Mouse (Mus musculus): ENCODE measurements around the gene Ghdc. TPM values are rescaled to one million over a fixed set of nuclear protein-coding genes. Genes with fewer than 3 reads are reported as not detected.

Gene Ghdc
- total RNA-seq, 1 experiment from 2014 or later = 2.4 TPM

DNA sequence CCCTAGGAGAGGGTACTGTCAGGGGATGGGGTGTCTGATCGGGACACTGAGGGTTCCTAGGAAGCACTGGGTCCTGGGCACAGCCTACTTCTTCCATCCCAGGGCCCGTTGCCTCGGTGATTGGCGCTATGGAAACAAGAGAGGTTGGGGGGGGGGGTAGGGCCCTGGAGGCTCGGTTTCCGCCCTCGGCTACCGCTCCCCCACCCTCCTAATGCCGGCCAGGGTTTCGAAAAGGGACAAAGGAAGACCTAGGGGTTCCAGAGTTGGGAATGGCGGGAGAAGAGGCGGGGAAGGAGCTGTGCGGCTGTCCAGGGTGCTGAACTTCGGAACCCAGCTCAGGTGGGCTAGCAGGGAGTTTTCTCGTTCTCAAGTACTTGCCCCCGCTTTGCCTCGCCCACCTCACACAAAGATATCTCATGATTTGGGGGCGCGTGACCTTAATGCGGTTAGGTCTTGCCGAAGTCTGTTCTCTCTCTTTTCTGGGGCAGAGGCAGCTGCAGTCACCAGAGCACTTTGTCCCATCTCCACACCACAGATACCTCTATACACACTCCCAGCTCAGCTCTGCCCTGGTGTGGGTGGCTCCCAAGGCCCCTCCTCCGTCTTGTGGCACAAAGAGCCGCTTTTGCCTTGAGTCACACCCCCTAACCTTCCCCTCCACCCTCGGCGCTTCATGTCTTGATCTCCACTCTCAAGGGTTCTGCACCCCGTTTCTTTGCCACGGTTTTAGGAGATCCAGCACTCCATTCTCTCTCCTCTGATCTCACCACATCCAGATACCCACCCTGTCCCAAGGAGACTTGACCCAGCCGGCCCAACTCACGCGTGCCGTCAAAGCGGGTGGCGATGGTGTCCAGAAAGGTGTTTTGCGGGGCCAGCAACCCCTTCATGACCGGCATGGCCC, 11.8 kb downstream of the Ghdc start:
- 0 out of 4 replicates have a peak, but pooled peaks of 1 of the 2 experiments have one; percentile 10 for ATAC-seq (replicated peaks in 1 of 2; ENCODE audit: insufficient read depth in 1 of 2, low FRiP score in 2 of 2, low TSS enrichment in 1 of 2, low read depth in 1 of 2, poor library complexity in 2 of 2, severe bottlenecking in 2 of 2)

DNA sequence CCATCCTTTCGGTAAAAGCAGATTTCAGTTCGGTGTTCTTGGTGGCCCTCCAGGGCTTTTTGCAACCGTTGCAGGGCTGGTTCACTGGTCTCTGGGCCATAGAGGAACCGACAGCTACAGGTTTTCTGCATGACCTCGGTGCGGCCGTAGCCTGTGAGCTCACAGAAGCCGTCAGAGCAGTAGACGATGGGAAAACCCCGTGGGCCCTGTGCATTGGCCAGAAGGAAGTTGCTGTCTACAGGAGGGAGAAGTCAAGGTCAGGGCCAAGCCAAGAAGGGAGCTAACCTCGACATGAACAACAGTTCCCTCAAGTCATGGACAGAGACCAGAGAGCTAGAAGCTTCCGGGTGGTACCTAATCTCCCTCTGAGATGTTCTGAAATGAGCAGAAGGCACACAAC, 13.2 kb downstream of the Ghdc start:
- ATAC-seq (replicated peaks in 1 of 2; ENCODE audit: insufficient read depth in 1 of 2, low FRiP score in 2 of 2, low TSS enrichment in 1 of 2, low read depth in 1 of 2, poor library complexity in 2 of 2, severe bottlenecking in 2 of 2) = no peak

DNA sequence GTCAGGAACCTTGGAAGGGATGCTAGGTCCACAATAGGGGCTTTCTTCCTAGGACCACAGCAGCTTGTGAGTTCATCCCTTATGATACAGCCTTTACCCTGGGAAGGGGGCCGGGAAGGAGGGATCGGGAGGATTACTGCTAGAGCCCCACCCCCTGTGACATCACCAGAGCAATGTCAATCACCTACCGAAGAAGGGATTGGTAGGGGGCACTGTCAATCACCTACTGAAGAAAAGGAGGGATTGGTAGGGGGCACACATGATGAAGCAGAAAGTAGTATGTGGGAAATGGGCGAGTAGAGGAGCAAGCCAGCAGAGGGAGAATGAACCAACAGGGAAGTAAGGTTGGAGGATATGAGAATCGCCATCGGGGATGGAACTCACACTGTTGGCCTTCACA, 14.3 kb downstream of the Ghdc start:
- no peak for ATAC-seq (replicated peaks in 1 of 2; ENCODE audit: insufficient read depth in 1 of 2, low FRiP score in 2 of 2, low TSS enrichment in 1 of 2, low read depth in 1 of 2, poor library complexity in 2 of 2, severe bottlenecking in 2 of 2)

DNA sequence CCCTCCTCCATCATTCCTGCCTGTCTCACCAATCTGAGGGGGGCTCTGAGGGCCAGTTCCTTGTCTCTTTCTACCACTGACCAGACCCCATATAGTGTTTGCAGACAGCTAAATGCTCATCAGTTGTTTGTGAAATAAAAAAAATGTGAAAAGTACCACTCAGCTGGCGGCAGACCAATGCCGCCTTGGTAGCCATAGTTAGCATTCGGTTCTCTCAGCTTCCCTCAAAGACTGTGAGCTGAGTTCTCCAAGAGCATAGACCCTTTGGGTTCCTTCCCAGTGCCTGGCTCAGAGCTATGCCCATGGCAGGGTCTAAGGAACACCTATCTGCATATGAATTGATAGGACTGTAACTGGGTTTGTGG, 16.1 kb downstream of the Ghdc start:
- ATAC-seq (replicated peaks in 1 of 2; ENCODE audit: insufficient read depth in 1 of 2, low FRiP score in 2 of 2, low TSS enrichment in 1 of 2, low read depth in 1 of 2, poor library complexity in 2 of 2, severe bottlenecking in 2 of 2) = no peak

DNA sequence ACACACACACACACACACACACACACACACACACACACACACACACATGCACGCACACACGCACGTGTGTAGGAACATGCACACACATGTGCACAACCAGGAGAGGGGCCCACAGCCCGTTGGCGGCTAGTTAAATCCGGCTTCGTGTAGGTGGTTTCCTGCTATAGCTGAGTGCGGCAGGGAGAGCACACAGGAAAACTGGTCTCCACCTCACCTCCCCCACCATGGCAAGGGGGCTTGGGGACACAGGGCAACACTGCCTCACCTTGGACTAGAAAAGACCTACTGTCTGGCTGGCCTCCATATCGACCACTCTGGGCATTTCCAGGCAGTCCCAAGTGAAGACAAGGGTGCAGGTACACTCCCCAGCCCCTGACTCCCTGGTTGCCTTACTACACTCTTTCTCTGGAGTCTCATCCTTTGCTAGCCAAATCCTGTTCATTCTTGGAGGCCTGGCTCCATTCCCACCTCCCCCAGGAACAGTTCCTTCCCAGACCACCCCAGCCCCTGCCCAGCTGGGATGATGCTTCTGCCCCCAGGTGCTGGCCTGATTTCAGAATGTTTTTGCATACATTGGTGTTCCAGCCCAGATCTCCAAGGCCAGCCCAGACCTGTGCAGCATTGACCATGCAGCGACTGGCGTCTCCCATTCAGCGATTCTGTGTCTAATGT, 16.6 kb downstream of the Ghdc start:
- ATAC-seq (replicated peaks in 1 of 2; ENCODE audit: insufficient read depth in 1 of 2, low FRiP score in 2 of 2, low TSS enrichment in 1 of 2, low read depth in 1 of 2, poor library complexity in 2 of 2, severe bottlenecking in 2 of 2) = no peak

DNA sequence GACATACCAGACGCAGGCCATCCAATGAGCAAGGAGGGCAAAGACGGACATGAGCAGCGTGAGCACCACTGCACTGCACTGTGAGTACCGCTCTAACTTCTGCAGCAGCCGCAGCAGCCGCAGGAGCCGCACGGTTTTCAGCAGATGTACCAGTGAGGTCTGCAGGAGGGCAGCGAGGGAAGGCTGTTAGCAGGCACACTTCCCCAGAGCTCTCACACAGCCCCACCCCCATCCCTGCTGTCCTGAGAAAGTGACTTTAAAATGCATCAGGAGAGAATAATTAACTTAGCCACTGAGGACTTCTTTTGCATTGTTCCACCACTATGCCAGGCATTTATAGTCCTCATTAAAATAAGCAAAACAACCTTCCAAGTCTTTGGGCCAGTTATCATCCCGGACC, 18.5 kb downstream of the Ghdc start:
- no peak for ATAC-seq (replicated peaks in 1 of 2; ENCODE audit: insufficient read depth in 1 of 2, low FRiP score in 2 of 2, low TSS enrichment in 1 of 2, low read depth in 1 of 2, poor library complexity in 2 of 2, severe bottlenecking in 2 of 2)

DNA sequence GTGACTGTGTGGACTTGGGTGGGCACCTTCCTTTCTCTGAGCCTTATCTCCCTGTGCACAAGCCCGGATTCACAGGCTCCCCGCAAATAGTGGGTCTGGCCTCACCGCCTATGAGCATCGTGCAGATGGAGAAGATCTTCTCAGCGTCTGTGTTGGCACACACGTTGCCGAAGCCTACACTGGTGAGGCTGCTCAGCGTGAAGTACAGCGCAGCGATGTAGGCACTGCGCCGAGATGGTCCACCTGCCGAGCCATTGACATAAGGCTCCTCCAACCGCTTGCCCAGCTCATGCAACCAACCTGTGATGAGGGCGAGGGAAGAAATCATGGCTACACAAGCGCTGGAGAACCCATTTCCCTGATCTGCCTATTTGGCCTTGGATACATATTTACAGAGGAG, 20.6 kb downstream of the Ghdc start:
- no peak for ATAC-seq (replicated peaks in 1 of 2; ENCODE audit: insufficient read depth in 1 of 2, low FRiP score in 2 of 2, low TSS enrichment in 1 of 2, low read depth in 1 of 2, poor library complexity in 2 of 2, severe bottlenecking in 2 of 2)

DNA sequence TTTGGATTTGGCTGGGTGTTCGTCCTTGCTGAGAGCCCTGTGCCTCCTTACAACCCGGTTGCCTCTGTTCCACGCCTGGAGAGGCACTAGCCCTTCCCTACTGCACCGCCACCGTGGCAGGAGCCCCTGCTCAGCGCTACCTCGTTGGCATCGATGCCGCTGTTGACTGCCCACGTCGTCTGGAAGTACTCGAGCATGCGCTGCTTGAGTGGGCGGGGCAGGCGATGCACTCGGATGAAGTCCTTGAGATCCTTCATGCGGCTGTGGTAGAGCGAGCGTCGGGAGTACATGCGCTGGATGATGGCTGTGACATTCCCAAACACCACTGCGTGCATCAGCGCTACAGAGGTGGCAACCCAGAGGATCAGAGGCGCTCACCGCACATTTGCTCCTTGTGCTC, 21.3 kb downstream of the Ghdc start:
- ATAC-seq (replicated peaks in 1 of 2; ENCODE audit: insufficient read depth in 1 of 2, low FRiP score in 2 of 2, low TSS enrichment in 1 of 2, low read depth in 1 of 2, poor library complexity in 2 of 2, severe bottlenecking in 2 of 2) = no peak

DNA sequence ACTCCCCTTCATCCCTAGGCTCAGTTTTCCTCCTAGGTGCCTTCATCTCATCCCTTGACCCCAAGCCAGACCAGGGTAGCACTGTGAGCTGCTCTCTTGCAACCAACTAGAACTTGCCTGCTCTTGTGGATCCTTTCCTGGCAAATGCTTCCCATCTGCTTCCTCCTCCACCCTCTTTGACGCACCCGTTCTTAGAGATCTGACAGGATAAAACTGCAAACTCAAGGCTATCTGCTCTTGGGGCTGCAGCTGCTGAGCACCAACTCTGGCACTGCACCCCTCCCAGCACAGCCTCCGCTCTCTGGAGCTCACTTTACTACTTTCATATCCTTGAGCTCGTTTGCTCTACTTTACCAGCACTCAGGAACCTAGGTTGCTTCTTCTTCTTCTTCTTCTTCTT, 22.1 kb downstream of the Ghdc start:
- no peak for ATAC-seq (replicated peaks in 1 of 2; ENCODE audit: insufficient read depth in 1 of 2, low FRiP score in 2 of 2, low TSS enrichment in 1 of 2, low read depth in 1 of 2, poor library complexity in 2 of 2, severe bottlenecking in 2 of 2)

DNA sequence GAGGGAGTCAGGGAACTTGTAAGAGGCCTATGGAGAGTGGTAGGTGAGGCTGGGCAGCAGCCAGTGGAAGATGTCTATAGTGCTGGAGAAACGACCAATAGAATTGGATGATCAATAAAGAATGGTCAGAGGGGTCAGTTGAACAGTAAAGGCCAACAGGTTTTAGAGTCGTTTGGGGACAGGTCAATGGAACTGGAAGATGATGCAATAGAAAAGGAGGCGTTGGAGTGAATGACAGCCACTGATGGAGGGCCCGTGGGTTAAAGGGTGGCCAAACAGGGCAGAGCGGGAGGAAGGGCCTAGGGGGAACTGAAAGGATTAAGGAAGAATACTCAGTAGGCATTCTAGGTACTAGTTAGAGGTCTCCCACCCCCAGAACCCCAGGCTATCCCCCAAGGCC, 23.6 kb downstream of the Ghdc start:
- no peak for ATAC-seq (replicated peaks in 1 of 2; ENCODE audit: insufficient read depth in 1 of 2, low FRiP score in 2 of 2, low TSS enrichment in 1 of 2, low read depth in 1 of 2, poor library complexity in 2 of 2, severe bottlenecking in 2 of 2)

DNA sequence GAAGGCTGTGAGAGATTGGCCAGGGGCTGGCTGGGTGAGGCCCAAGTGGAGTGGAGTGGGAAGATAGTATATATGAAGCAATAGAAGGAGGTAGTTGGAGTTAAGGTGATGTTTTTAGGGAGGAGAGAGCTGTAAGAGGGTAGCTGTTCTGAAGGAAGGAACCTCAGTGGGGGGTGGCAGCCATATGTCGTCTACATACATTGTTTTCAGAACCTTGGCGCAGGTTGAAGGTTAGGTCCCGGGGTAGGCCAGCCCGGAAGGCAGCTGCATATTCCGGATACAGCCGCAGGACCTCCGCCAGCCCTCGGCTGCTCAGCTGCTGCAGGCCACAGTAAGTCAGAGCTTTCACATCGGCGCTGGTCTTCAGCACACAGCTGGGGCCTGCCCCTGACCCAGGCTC, 24.2 kb downstream of the Ghdc start:
- ATAC-seq (replicated peaks in 1 of 2; ENCODE audit: insufficient read depth in 1 of 2, low FRiP score in 2 of 2, low TSS enrichment in 1 of 2, low read depth in 1 of 2, poor library complexity in 2 of 2, severe bottlenecking in 2 of 2) = no peak

DNA sequence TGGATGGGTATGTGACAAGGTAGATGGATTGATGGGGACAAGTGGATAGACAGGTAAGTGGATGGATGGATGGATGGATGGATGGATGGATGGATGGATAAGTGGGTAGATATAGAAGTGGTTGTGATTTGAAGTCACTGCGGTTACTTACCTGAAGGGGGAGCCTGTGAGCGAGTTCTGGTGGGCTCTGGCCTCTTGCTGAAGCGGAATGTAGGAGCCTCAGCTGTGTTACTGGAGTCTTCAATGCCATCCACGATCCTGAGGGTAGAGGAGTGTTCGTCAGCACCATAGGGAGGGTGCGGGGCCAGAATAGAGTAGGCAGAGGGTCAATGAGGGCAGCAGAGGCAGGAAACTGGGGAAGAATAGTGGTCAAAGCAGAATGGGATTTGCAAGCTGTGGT, 25.7 kb downstream of the Ghdc start:
- peak; percentile 69 to 83; a peak in 3 of 4 replicates for ATAC-seq (replicated peaks in 1 of 2; ENCODE audit: insufficient read depth in 1 of 2, low FRiP score in 2 of 2, low TSS enrichment in 1 of 2, low read depth in 1 of 2, poor library complexity in 2 of 2, severe bottlenecking in 2 of 2)

DNA sequence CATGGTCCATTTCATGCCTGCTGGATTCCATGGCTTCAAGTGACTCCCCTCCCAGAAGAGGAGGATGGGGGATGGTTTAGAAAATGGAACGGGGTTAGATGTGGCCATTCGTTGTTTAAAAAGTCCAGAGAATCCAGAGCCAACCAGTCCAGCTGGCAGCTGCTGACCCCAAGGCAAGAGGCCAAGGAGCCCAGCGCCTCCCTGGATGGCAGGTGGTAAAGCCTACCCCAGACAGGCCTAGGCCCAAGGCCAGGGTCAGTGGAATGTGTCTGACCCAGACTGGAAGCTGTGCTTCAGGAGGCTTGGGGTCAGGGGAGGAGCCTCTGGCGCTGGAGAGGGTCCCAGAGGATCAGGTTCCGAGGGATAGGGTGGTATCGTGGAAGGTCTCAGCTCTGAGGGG, 29.4 kb downstream of the Ghdc start:
- no peak for ATAC-seq (replicated peaks in 1 of 2; ENCODE audit: insufficient read depth in 1 of 2, low FRiP score in 2 of 2, low TSS enrichment in 1 of 2, low read depth in 1 of 2, poor library complexity in 2 of 2, severe bottlenecking in 2 of 2)

DNA sequence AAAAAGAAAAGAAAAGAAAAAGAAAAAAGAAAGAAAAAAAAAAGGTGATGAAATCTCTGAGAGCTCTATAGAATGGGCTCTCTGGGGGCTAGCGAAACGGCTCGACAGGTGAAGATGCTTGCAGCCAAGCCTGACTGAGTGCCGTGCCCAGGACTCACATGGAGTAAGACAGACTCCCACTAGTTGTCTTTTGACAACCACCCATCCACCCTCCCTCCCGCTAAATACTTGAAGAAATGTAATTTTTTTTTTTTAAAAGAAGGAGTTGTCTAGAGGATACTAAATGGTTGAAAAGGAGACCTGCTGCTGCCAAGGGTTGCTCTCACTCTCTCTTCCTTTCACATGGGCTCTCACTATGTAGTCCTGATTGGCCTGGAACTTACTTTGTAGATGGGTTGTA, 32.0 kb downstream of the Ghdc start:
- ATAC-seq (replicated peaks in 1 of 2; ENCODE audit: insufficient read depth in 1 of 2, low FRiP score in 2 of 2, low TSS enrichment in 1 of 2, low read depth in 1 of 2, poor library complexity in 2 of 2, severe bottlenecking in 2 of 2) = no peak

DNA sequence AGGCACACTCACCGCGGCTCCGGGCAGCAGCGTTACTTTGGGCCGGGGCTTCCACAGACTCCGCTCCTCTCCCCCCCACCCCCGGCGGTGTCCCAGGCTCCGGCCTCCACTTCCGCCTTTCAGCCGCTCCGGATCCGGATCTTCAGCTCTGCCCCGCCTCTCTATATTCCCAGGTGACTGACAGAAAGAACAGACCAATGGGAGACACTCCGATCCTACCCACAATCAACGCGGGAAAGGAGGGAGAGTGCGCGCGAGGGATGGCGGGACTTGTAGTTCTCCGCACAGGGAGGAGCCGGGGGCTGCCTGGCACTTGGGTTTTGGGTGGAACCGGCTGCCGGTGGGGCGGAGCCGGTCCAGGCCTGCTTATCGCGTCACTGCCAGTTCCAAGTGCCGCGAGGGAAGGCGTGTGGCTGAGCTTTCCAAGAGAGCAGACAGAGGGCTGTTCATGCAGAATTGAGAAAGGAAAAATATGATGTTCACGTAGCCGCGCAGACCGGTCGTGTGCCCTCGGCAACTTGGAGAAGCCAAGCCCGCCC, 32.6 kb downstream of the Ghdc start, which contains the start of gene Rab5c:
Rab5c (minus strand) TSS at position 150 of the 539 bp plus-strand sequence.
- ATAC-seq (replicated peaks in 1 of 2; ENCODE audit: insufficient read depth in 1 of 2, low FRiP score in 2 of 2, low TSS enrichment in 1 of 2, low read depth in 1 of 2, poor library complexity in 2 of 2, severe bottlenecking in 2 of 2) = peak; percentile 96 to 99

DNA sequence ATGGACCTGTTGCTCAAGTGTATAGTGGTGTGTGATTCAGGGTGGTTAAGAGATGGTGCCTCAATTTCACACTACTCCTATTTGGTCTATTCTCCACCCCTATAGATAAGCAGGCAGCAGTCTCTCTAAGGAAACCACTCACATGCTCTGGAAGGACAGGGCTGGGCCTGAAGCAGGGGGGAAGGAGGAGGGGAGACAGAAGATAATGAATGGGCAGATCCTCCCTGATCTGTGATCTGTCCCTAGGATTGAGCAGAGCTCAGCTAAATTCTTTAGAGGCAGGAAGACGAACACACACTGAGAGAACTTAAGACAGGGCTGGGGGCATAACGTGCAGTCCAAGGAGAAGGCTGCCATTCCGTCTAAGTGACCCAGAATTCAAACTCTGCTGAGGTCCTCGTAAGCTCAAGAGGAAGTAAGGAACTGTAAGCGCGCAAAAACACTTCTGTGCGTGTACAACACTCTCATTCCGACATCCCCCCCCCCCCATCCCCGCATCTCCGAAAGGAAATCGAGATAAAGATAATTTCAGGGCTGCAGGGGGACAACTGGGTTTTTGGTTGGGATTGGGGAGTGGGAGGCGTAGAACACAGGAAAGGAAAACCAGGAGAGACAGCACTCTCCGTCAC, 33.5 kb downstream of the Ghdc start:
- ATAC-seq (replicated peaks in 1 of 2; ENCODE audit: insufficient read depth in 1 of 2, low FRiP score in 2 of 2, low TSS enrichment in 1 of 2, low read depth in 1 of 2, poor library complexity in 2 of 2, severe bottlenecking in 2 of 2) = no peak

DNA sequence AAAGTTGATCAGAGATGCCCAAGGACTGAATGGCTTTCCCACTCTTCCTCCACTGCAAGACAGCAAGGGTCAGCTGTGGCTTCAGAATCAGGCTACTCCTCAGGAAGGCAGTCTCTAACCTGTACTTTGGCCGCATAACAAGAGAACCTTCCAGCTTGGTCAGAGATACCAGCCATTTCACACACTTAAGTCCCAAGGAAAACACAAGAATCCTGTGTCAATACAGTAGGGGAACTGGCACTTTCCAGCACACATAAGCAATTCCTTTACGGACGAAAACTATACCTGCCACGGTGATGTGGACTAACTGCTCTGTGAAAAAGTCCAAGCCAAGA, 34.0 kb downstream of the Ghdc start:
- ATAC-seq (replicated peaks in 1 of 2; ENCODE audit: insufficient read depth in 1 of 2, low FRiP score in 2 of 2, low TSS enrichment in 1 of 2, low read depth in 1 of 2, poor library complexity in 2 of 2, severe bottlenecking in 2 of 2) = no peak
